Mouse (Mus musculus): ENCODE data around the gene Tgif1. TPM values are rescaled to one million over a fixed set of nuclear protein-coding genes. Genes with fewer than 3 reads are reported as not detected.
A peak's percentile ranks its signal among the peaks of the same experiment; 100 is the strongest.

The Tgif1 gene
- polyA plus RNA-seq, 1 experiment from 2014 or later: 35.8 TPM

- no peak overlapping the region for H3K27ac ChIP-seq (ENCODE audit: poor library complexity, severe bottlenecking)
- no peaks in the 10 kb centered on the region for H3K4me1 ChIP-seq (replicated peaks)
- no peak overlapping the region for H3K4me2 ChIP-seq
- no peaks in the 10 kb centered on the region for H3K27me3 ChIP-seq (replicated peaks)
- H3K9me3 ChIP-seq (replicated peaks): no peaks in the 10 kb centered on the region
- no peak overlapping the region for H3K4me3 ChIP-seq
- no peak for ATAC-seq (ENCODE audit: insufficient number of reproducible peaks, low FRiP score)
- H3K9ac ChIP-seq: no peak overlapping the region
- 85% methylated on average over 14 of the region's 14 CpGs for WGBS
- no peaks in the 10 kb centered on the region for H3K36me3 ChIP-seq
These were observed 51.3 kb downstream of the Tgif1 start for GRCm38 (mm10) chr17:70802022-70802421.

GRCm38 (mm10) chr17:70799266-70799665, 54.1 kb downstream of the Tgif1 start:
- H3K9ac ChIP-seq: no peak overlapping the region
- no peaks in the 10 kb centered on the region for H3K9me3 ChIP-seq (replicated peaks)
- H3K27ac ChIP-seq (ENCODE audit: poor library complexity, severe bottlenecking): no peak overlapping the region
- no peaks in the 10 kb centered on the region for H3K36me3 ChIP-seq
- peaks cover 14% of the 10 kb centered on the region for H3K4me1 ChIP-seq (replicated peaks)
- WGBS: 65% methylated on average over 4 of the region's 4 CpGs
- H3K4me2 ChIP-seq: no peak overlapping the region
- H3K27me3 ChIP-seq (replicated peaks): no peaks in the 10 kb centered on the region
- no peak for ATAC-seq (ENCODE audit: insufficient number of reproducible peaks, low FRiP score)
- H3K4me3 ChIP-seq: no peak overlapping the region

- Histone ChIP-seq H3K9ac (no peak overlapping the region), H3K9me3 (replicated peaks) (no peaks in the 10 kb centered on the region), H3K27ac (ENCODE audit: poor library complexity, severe bottlenecking) (no peak overlapping the region), H3K4me1 (replicated peaks) (peaks cover 21% of the 10 kb centered on the region), H3K27me3 (replicated peaks) (no peaks in the 10 kb centered on the region), H3K36me3 (no peaks in the 10 kb centered on the region), H3K4me3 (no peak overlapping the region), H3K4me2 (no peak overlapping the region)
- ATAC-seq (ENCODE audit: insufficient number of reproducible peaks, low FRiP score): no peak
- WGBS: 58% methylated on average over 1 of the region's 1 CpGs
These were observed 55.6 kb downstream of the Tgif1 start for GRCm38 (mm10) chr17:70797773-70798045.

- WGBS: 70% methylated on average over 8 of the region's 8 CpGs
- no peak overlapping the region for H3K4me2 ChIP-seq
- no peak overlapping the region for H3K9ac ChIP-seq
- H3K9me3 ChIP-seq (replicated peaks): no peaks in the 10 kb centered on the region
- H3K4me1 ChIP-seq (replicated peaks): peaks cover 21% of the 10 kb centered on the region
- no peaks in the 10 kb centered on the region for H3K27me3 ChIP-seq (replicated peaks)
- no peak for ATAC-seq (ENCODE audit: insufficient number of reproducible peaks, low FRiP score)
- H3K4me3 ChIP-seq: no peak overlapping the region
- H3K36me3 ChIP-seq: no peaks in the 10 kb centered on the region
- no peak overlapping the region for H3K27ac ChIP-seq (ENCODE audit: poor library complexity, severe bottlenecking)
These were observed 56.2 kb downstream of the Tgif1 start for GRCm38 (mm10) chr17:70796940-70797772.

GRCm38 (mm10) chr17:70795196-70795595, 58.1 kb downstream of the Tgif1 start:
- ATAC-seq (ENCODE audit: insufficient number of reproducible peaks, low FRiP score): no peak
- H3K4me1 ChIP-seq (replicated peaks): peaks cover 25% of the 10 kb centered on the region
- 21% methylated on average over 4 of the region's 4 CpGs for WGBS
- H3K36me3 ChIP-seq: no peaks in the 10 kb centered on the region
- H3K9me3 ChIP-seq (replicated peaks): no peaks in the 10 kb centered on the region
- H3K4me2 ChIP-seq: peak overlapping the region; percentile 51; the same call in 1 of the 2 replicates
- H3K27ac ChIP-seq (ENCODE audit: poor library complexity, severe bottlenecking): peak overlapping the region; percentile 37; the same call in 1 of the 2 replicates
- no peak overlapping the region for H3K4me3 ChIP-seq
- no peaks in the 10 kb centered on the region for H3K27me3 ChIP-seq (replicated peaks)
- H3K9ac ChIP-seq: no peak overlapping the region

GRCm38 (mm10) chr17:70794722-70795121, 58.6 kb downstream of the Tgif1 start:
- Histone ChIP-seq H3K4me2 (peak overlapping the region; percentile 51), H3K9me3 (replicated peaks) (no peaks in the 10 kb centered on the region), H3K27me3 (replicated peaks) (no peaks in the 10 kb centered on the region), H3K9ac (0 out of 2 replicates have a peak overlapping the region, but pooled peaks have one; percentile 50), H3K4me1 (replicated peaks) (peaks cover 25% of the 10 kb centered on the region), H3K4me3 (0 out of 2 replicates have a peak overlapping the region, but pooled peaks have one; percentile 8), H3K27ac (ENCODE audit: poor library complexity, severe bottlenecking) (peak overlapping the region; percentile 74), H3K36me3 (no peaks in the 10 kb centered on the region)
- WGBS: 19% methylated on average over 6 of the region's 6 CpGs
- no peak for ATAC-seq (ENCODE audit: insufficient number of reproducible peaks, low FRiP score)

GRCm38 (mm10) chr17:70794291-70794690, 59.1 kb downstream of the Tgif1 start:
- Histone ChIP-seq H3K9ac (no peak overlapping the region), H3K27ac (ENCODE audit: poor library complexity, severe bottlenecking) (peak overlapping the region; percentile 74), H3K4me2 (peak overlapping the region; percentile 51), H3K4me3 (0 out of 2 replicates have a peak overlapping the region, but pooled peaks have one; percentile 8), H3K27me3 (replicated peaks) (no peaks in the 10 kb centered on the region), H3K9me3 (replicated peaks) (no peaks in the 10 kb centered on the region), H3K4me1 (replicated peaks) (peaks cover 25% of the 10 kb centered on the region), H3K36me3 (no peaks in the 10 kb centered on the region)
- peak; percentile 68; the same call in 1 of the 2 replicates for ATAC-seq (ENCODE audit: insufficient number of reproducible peaks, low FRiP score)
- 5% methylated on average over 7 of the region's 7 CpGs for WGBS

MicroRNAs encoded within 50 kb of the gene (microRNA counts, 519-probe panel; counts per million panel counts)
- not detected for microRNA mmu-miR-1195

Small RNA genes within 50 kb of the gene (microRNA-seq; reads per million reads assigned to microRNA genes)
- not detected for gene Mir1195

Other genes with a start within 250 kb of the Tgif1 start
- gene Myom1, start 149.1 kb upstream of the Tgif1 start, polyA plus RNA-seq (2016; fragmentation: Nextera tagmentation; extraction: Ambion mirVana): 229 and 241 TPM in 2 replicates
- gene Myl12a, start 149.3 kb upstream of the Tgif1 start, polyA plus RNA-seq (2016; fragmentation: Nextera tagmentation; extraction: Ambion mirVana): 832 and 883 TPM in 2 replicates